Mouse (Mus musculus): ENCODE results near the gene Fhad1.

DNA sequence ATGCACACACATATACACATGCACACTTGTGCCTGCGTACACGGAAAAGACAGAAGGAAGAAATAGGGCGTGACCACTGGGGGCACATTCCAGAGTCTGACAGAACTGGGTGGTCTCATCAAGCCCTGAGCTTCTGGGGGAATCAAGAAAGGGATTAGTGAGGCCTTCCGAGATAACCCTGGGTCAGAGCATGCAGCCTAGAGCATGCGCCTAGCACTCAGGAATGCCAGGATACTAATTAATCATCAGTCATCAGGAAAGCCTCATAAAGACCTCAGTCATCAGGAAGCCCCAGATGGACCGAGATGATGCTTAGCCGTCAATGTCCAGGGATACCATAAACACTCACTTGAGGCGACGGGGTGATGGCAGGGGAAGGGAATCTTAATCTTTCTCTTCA lies 135.0 kb downstream of the Fhad1 start:
- no peak for TF ChIP-seq ZC3H11A (IDR thresholded peaks at IDR 0.05; ENCODE audit: low read depth, low read length)
- TF ChIP-seq ZKSCAN1 (IDR thresholded peaks at IDR 0.05; ENCODE audit: borderline replicate concordance, low read depth, low read length), result no peak
- TF ChIP-seq CTCF (conservative IDR thresholded peaks at IDR 0.05 in 1 of 2, IDR thresholded peaks at IDR 0.05 in 1 of 2; ENCODE audit: low read depth in 2 of 2, low read length in 2 of 2), result no peak
- TF ChIP-seq NELFE (IDR thresholded peaks at IDR 0.05; ENCODE audit: low read depth, low read length), result no peak
- TF ChIP-seq CHD2 (IDR thresholded peaks at IDR 0.05; ENCODE audit: low read length), result no peak
- no peak for TF ChIP-seq E2F4 (IDR thresholded peaks at IDR 0.05; ENCODE audit: insufficient replicate concordance, low read depth, low read length)
- TF ChIP-seq POLR2A (IDR thresholded peaks at IDR 0.05; ENCODE audit: low read depth, low read length), result no peak
- no peak for TF ChIP-seq BHLHE40 (IDR thresholded peaks at IDR 0.05; ENCODE audit: low read depth, low read length)
- no peak for TF ChIP-seq HCFC1 (IDR thresholded peaks at IDR 0.05; ENCODE audit: low read depth, low read length)
